Mouse (Mus musculus) myocyte (in vitro differentiated cells): ENCODE results near the gene Srpk1.

Experiments used
- CEBPB ChIP-seq: IDR thresholded peaks from 2 replicates; pipeline ENCODE4 v1.6.1; 2011; ENCODE audit warnings: mild to moderate bottlenecking, moderate library complexity; ENCODE audit not compliant: poor library complexity, insufficient read depth, severe bottlenecking
- E2F4 ChIP-seq: IDR thresholded peaks from one replicate; pipeline ENCODE4 v1.6.1; 2011; ENCODE audit warnings: mild to moderate bottlenecking, control low read depth, moderate library complexity; ENCODE audit not compliant: insufficient read depth
- POLR2A ChIP-seq: IDR thresholded peaks from one replicate; pipeline ENCODE4 v1.6.1; 2011; ENCODE audit warnings: low read depth, mild to moderate bottlenecking, control low read depth, moderate library complexity; ENCODE audit not compliant: insufficient read length
- POLR2AphosphoS2 ChIP-seq: IDR thresholded peaks from one replicate; pipeline ENCODE4 v1.6.1; 2011; ENCODE audit warnings: low read depth, control low read depth; ENCODE audit not compliant: insufficient read length
- SRF ChIP-seq: IDR thresholded peaks from one replicate; pipeline ENCODE4 v1.6.1; 2011; ENCODE audit warnings: low read depth; ENCODE audit not compliant: control insufficient read depth, insufficient read length
- TCF12 ChIP-seq: IDR thresholded peaks from one replicate; pipeline ENCODE4 v1.6.1; 2011; ENCODE audit warnings: mild to moderate bottlenecking, control low read depth; ENCODE audit not compliant: poor library complexity, insufficient read depth, severe bottlenecking

- TF ChIP-seq POLR2AphosphoS2 (no peak), POLR2A (no peak), CEBPB (no peak), E2F4 (no peak), TCF12 (no peak), SRF (no peak)
These were observed 61.9 kb downstream of the Srpk1 start, which contains the start of gene Clps for GRCm38 (mm10) chr17:28560598-28560997.
